Mouse (Mus musculus) erythroblast, embryonic 14.5 days (primary cell): ENCODE results near the gene Ckap5.

ENCODE experiments used
- GATA1 ChIP-seq: IDR thresholded peaks from 2 replicates; pipeline ENCODE4 v1.6.1; 2012; ENCODE audit warnings: low read length, inconsistent platforms, mixed read lengths
- TAL1 ChIP-seq: IDR thresholded peaks from 3 replicates; pipeline ENCODE4 v1.6.1; 2012; ENCODE audit warnings: low read length, inconsistent platforms, mixed read lengths

DNA sequence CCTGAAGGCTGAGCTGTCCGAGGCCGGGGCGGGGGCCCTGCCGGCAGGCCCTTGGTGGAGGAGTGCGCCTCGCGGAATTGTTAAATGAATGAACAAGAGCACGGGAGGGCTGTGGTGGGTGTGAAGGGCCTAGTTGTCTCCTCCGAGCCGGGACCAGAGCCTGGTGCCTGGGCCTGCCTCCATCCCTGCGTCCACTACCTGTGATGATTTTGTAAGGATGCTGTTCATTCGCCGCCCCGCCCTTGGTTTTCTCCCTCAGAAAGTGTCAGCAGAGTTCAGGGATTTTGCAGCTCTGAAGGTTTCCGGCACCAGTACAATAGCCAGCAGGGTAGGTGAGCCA is 555 bp downstream of the Ckap5 start:
- TF ChIP-seq GATA1 (no peak), TAL1 (no peak)
